Mouse (Mus musculus) brain, adult 10 weeks (tissue): Measurements from ENCODE around the gene E330014E10Rik. TPM values are rescaled to one million over a fixed set of nuclear protein-coding genes. Genes with fewer than 3 reads are reported as not detected.

Experiments used
- polyA plus RNA-seq: library from polyadenylated mRNA; stranded (reverse); fragments of 350-450 nt; fragmentation: Illumina TruSeq; extraction: RNeasy Lipid Tissue Mini Kit (QIAGEN cat#74804); gene quantifications from one replicate; pipeline ENCODE4 v1.2.3, GENCODE M21; 2015; ENCODE audit warnings: low read depth, low replicate concordance

Gene E330014E10Rik
- not detected for polyA plus RNA-seq

GRCm38 (mm10) chr5:95775690-95776089, at the start of gene E330014E10Rik:
E330014E10Rik (plus strand) TSS chr5:95775990.

DNA sequence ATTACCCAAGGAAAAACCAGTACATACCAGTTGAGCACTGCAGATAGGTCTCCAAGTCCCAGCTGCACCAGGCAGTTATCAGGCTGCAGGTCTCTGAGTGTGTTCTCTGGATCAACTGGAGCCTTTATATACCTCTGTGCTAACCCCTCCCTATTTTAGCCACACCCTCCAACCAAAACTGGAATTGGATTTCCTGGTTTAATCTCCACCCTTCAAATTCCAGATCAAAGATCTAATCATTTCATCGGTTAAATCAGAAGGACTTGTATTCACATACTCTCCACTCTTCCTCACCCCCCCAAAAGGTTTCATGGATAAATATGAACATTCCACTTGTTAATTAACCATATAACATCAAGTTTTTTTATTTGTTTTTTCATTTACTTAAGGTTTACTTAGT, 39.7 kb upstream of the E330014E10Rik start, which contains the start of gene Gm7978:
TSS of gene Gm7978 (minus strand) at position 101 of the 400 bp plus-strand sequence.

DNA sequence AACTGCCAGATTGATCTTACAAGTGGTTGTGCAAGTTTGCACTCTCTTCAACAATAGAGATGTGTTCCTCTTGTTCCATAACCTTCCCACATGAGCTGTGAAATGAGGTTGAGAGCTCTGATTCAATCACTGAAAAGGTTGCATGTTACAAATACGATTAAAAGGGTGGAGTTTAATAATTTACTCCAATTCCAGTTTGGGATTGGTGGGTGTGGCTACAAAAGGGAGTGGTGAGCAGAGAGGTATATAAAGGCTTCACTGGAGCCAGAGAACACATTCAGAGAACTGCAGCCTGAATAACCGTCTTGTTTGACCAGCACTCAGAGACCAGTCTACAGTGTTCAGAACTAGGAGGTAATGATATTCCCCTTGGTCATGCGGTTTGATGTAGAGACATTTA, 34.1 kb upstream of the E330014E10Rik start, which contains the start of gene Gm7982:
TSS of gene Gm7982 (plus strand) at position 301 of the 400 bp plus-strand sequence.

Other genes starting within 250 kb of the E330014E10Rik start
- not detected for gene Gm7971, start 181.1 kb upstream of the E330014E10Rik start, polyA plus RNA-seq
- not detected for gene Gm7978, start 39.8 kb upstream of the E330014E10Rik start, polyA plus RNA-seq
- gene Gm7982, start 34.0 kb upstream of the E330014E10Rik start, polyA plus RNA-seq = not detected
- gene Cxcl13, start 181.0 kb downstream of the E330014E10Rik start, polyA plus RNA-seq = not detected